Mouse (Mus musculus) WW6 (cell line): Measurements from ENCODE around the gene Olfr1006.
"Not testable (repeated sequence)": the region's sequence is repeated elsewhere in the genome, so short reads cannot be mapped to it uniquely, and the experiment has no call there.

Experiments used
- DNase-seq: peaks from one replicate; pipeline ENCODE4 v3.0.0-alpha.2; 2013; ENCODE audit warnings: low read depth, low spot score

Gene Olfr1006

DNA sequence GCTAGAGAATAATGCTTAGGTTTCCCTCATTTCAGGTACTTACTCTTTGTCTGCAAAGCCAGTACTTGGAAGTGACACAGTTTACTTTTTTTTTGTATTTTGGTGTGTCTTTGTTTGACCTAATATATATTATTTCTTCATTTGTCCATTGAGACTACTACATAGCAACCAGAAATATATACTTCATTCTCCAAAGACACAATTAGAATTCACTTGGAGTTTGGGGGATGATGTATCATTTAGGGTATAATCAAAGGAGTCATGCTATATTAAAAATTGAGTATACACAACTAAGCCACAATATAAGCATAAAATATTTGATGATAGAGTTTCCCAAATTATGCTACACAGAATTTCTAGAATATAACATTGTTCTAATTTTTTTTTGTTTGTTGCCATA is at the start of gene Olfr1006:
Olfr1006 (minus strand) TSS at position 101 of the 400 bp plus-strand sequence.
- DNase-seq, result no peak

DNA sequence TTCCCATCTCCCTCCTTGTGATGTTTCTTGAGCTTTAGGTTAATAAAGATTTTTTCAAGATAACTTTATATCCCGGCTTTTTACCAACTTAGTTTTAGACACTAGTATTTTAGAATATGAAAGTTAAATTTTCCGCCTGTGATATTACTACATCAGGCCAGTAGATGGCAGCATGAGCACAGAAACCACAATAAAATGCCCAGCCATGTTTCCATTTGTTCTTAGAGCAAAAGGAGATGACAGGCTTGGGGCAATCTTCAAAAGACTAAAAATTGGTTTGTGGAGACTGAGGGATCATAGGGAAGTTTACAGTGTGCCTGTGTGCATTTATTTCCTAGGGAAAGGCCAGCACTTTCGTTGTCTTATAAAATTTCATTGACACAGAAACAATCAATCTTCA is 47.2 kb upstream of the Olfr1006 start:
- peak; percentile 1 for DNase-seq

GRCm38 (mm10) chr2:85715119-85715518 is 36.6 kb upstream of the Olfr1006 start, which contains the start of gene Olfr1009:
Gene Olfr1009, plus strand, starts transcription at chr2:85715419.
- no peak for DNase-seq

- no peak for DNase-seq
Measured at GRCm38 (mm10) chr2:85711159-85711558, 32.6 kb upstream of the Olfr1006 start.

- not testable (repeated sequence) for DNase-seq
Measured at GRCm38 (mm10) chr2:85710680-85711079, 32.1 kb upstream of the Olfr1006 start.

DNA sequence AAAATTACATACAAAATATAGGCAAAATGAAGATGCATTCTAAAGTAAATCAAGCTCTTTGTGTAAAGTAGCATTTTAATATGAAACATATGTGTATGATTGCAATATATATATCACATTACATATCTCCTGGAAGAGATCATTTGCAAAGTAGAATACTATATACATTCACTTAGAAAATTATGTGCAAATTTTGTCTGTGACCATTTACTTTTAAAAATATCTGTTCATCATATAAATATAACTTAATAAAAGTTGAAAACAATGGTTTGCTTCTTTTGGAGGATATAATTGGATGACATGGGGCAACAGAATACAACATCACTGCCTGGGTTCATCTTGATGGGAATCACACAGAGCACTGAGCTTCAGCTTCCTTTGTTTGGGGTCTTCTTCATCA is 10.6 kb upstream of the Olfr1006 start, which contains the start of gene Olfr1008:
Olfr1008 (plus strand) TSS at position 301 of the 400 bp plus-strand sequence.
- no peak for DNase-seq

- DNase-seq, result not testable (repeated sequence)
Measured at GRCm38 (mm10) chr2:85664355-85664754, 14.2 kb downstream of the Olfr1006 start, which contains the start of gene Olfr154. Gene Olfr154, minus strand, starts transcription at chr2:85664455.

- DNase-seq, result no peak
Measured at GRCm38 (mm10) chr2:85650604-85651003, 28.0 kb downstream of the Olfr1006 start, which contains the start of gene Olfr1002. Gene Olfr1002, minus strand, starts transcription at chr2:85650704.
